Mouse (Mus musculus) CH12.LX (cell line): Measurements from ENCODE around the gene Emc7.

Experiments
- CHD1 ChIP-seq: IDR thresholded peaks from 2 replicates; pipeline ENCODE4 v1.6.1; 2012; ENCODE audit warnings: low read depth, low read length, improper control_type of control experiment, inconsistent platforms
- CHD2 ChIP-seq: IDR thresholded peaks from 2 replicates; pipeline ENCODE4 v1.6.1; 2011; ENCODE audit warnings: low read length, improper control_type of control experiment
- CTCF ChIP-seq, 2 experiments: IDR thresholded peaks in 1 of 2; conservative IDR thresholded peaks in 1 of 2; 2 replicates each; pipeline ENCODE4 v1.5.1; 2011 to 2012; ENCODE audit warnings: low read depth in 2 of 2, low read length in 2 of 2, improper control_type of control experiment in 1 of 2, inconsistent platforms in 1 of 2, mild to moderate bottlenecking in 1 of 2, moderate library complexity in 1 of 2
- E2F4 ChIP-seq: IDR thresholded peaks from 2 replicates; pipeline ENCODE4 v1.6.1; 2011; ENCODE audit warnings: low read depth, low read length, improper control_type of control experiment; ENCODE audit not compliant: insufficient replicate concordance
- TCF12 ChIP-seq: IDR thresholded peaks from 2 replicates; pipeline ENCODE4 v1.6.1; 2014; ENCODE audit warnings: low read depth, mild to moderate bottlenecking, inconsistent platforms, low read length, improper control_type of control experiment
- ZNF384 ChIP-seq: IDR thresholded peaks from 2 replicates; pipeline ENCODE4 v1.6.1; 2012; ENCODE audit warnings: low read depth, low read length, improper control_type of control experiment, inconsistent platforms

GRCm38 (mm10) chr2:112470961-112471381 is 16.2 kb downstream of the Emc7 start:
- no peak for TF ChIP-seq CHD1
- no peak for TF ChIP-seq ZNF384
- TF ChIP-seq TCF12 = no peak
- no peak for TF ChIP-seq CHD2
- no peak for TF ChIP-seq CTCF (conservative IDR thresholded peaks at IDR 0.05 in 1 of 2, IDR thresholded peaks at IDR 0.05 in 1 of 2; ENCODE audit: low read depth in 2 of 2, low read length in 2 of 2)
- TF ChIP-seq E2F4 = no peak
